Mouse (Mus musculus): Measurements from ENCODE around the gene Wfdc15a. TPM values are rescaled to one million over a fixed set of nuclear protein-coding genes. Genes with fewer than 3 reads are reported as not detected.

The Wfdc15a gene
- total and polyA plus RNA-seq, 3 experiments, result not detected

DNA sequence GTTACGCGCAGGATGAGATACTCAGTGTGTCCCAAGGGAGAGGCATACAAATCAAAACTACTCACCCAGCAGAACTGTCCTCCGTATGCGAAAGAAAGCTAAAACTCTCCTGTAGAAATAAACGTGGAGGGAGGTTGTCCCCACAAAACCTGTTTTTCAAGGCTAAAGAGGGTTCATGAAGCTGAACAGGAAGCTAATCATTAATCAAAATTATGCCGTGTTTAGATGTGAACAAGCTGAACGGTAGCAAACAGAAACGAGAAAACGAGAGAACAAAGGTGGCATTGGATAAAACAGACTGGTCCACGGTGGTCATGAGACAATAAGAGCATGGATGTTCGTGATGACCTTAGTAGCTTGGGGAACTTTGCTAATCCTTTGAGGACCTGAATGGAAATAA, 21.6 kb upstream of the Wfdc15a start, which contains the start of gene Wfdc15b:
Gene Wfdc15b, minus strand, starts transcription at position 139 of the 400 bp plus-strand sequence.
- in situ Hi-C loops (cut with MboI; ENCODE audit: low pct_ligation_motif_present, low pct_unique_long_range_greater_than_20kb, low sequenced_read_pairs), result no loop called here
- H3K36me3 ChIP-seq (replicated peaks in 1 of 2; ENCODE audit: control insufficient read depth in 1 of 2, insufficient read depth in 1 of 2, low read length in 1 of 2), result no peaks in the 10 kb centered on the region

DNA sequence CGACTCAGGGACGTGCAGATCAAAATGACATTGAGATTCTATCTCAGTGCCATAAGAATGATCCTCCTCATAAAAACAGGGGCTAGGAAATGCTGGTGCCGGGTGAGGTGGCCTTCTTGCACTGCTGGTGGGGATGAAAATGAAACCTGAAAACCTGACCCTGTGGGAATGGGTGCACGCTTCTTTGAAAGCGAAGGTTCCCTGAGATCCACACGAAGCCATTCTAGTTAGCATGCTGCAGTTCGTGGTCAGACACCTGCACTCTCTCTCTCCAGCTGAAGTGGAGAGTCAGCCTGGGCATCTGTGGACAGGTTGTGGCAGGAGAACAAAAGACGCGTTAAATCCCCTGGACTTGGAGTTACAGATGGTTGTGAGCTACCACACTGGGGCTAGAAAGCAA, 19.4 kb upstream of the Wfdc15a start:
- H3K27ac ChIP-seq (ENCODE audit: insufficient read depth, low read depth), result no peak overlapping the region
- no peaks in the 10 kb centered on the region for H3K9me3 ChIP-seq (replicated peaks; ENCODE audit: low read length)
- peak; percentile 13 for DNase-seq (ENCODE audit: extremely low read depth)
- H3K79me2 ChIP-seq (replicated peaks; ENCODE audit: control insufficient read depth, extremely low read depth, insufficient read depth, poor library complexity, severe bottlenecking), result no peaks in the 10 kb centered on the region
- no peak overlapping the region for H3K4me3 ChIP-seq (replicated peaks in 1 of 3; ENCODE audit: low read depth in 2 of 3, low read length in 2 of 3, poor library complexity in 1 of 3)
- no peaks in the 10 kb centered on the region for H3K36me3 ChIP-seq (replicated peaks in 1 of 2; ENCODE audit: control insufficient read depth in 1 of 2, insufficient read depth in 1 of 2, low read length in 1 of 2)
- peaks cover 2 to 27% of the 10 kb centered on the region in 2 experiments for H3K4me1 ChIP-seq (ENCODE audit: control insufficient read depth in 1 of 2, insufficient read depth in 2 of 2)
- H3K9ac ChIP-seq (ENCODE audit: insufficient read depth, low read depth), result no peak overlapping the region
- TF ChIP-seq BHLHE40 (IDR thresholded peaks at IDR 0.05; ENCODE audit: low read depth, low read length), result peak; percentile 64
- no peak for TF ChIP-seq SIN3A (IDR thresholded peaks at IDR 0.05; ENCODE audit: low read length)
- TF ChIP-seq ZMIZ1 (IDR thresholded peaks at IDR 0.05; ENCODE audit: low read depth, low read length), result no peak
- no peak for TF ChIP-seq NRF1 (IDR thresholded peaks at IDR 0.05; ENCODE audit: low read depth, low read length)
- TF ChIP-seq TCF12 (IDR thresholded peaks at IDR 0.05; ENCODE audit: low read depth, low read length), result peak; percentile 57; the same call in 1 of the 2 replicates
- no peak for TF ChIP-seq CHD2 (IDR thresholded peaks at IDR 0.05; ENCODE audit: low read length)
- TF ChIP-seq PAX5 (IDR thresholded peaks at IDR 0.05; ENCODE audit: low read length), result no peak
- no peak for TF ChIP-seq IRF4 (IDR thresholded peaks at IDR 0.05; ENCODE audit: low read depth, low read length)
- TF ChIP-seq MAFK (IDR thresholded peaks at IDR 0.05; ENCODE audit: insufficient replicate concordance, low read length), result no peak
- no peak for TF ChIP-seq ZNF384 (IDR thresholded peaks at IDR 0.05; ENCODE audit: low read depth, low read length)
- TF ChIP-seq UBTF (IDR thresholded peaks at IDR 0.05; ENCODE audit: low read depth, low read length), result no peak
- 0 out of 2 replicates have a peak, but pooled peaks have one; percentile 16 for TF ChIP-seq MAX (IDR thresholded peaks at IDR 0.05; ENCODE audit: low read length)
- TF ChIP-seq JUN (IDR thresholded peaks at IDR 0.05; ENCODE audit: insufficient read depth, low read depth, low read length), result no peak
- TF ChIP-seq TBP (conservative IDR thresholded peaks at IDR 0.05; ENCODE audit: low read depth, low read length), result no peak
- no peak for TF ChIP-seq POLR2A (IDR thresholded peaks at IDR 0.05; ENCODE audit: low read depth, low read length)
- no peak for TF ChIP-seq EP300 (IDR thresholded peaks at IDR 0.05; ENCODE audit: low read length)
- no peak for TF ChIP-seq CTCF (conservative IDR thresholded peaks at IDR 0.05 in 1 of 2, IDR thresholded peaks at IDR 0.05 in 1 of 2; ENCODE audit: low read depth in 2 of 2, low read length in 2 of 2)
- H3K27me3 ChIP-seq (replicated peaks), result no peaks in the 10 kb centered on the region
- dilution Hi-C loops (cut with MboI; ENCODE audit: extremely low pct_ligation_motif_present, extremely low pct_unique_long_range_greater_than_20kb, low sequenced_read_pairs), result no loop called here
- in situ Hi-C loops (cut with MboI; ENCODE audit: low pct_ligation_motif_present, low pct_unique_long_range_greater_than_20kb, low sequenced_read_pairs), result no loop called here
- H3K4me2 ChIP-seq (ENCODE audit: insufficient read depth, low read depth, poor library complexity, severe bottlenecking), result peak overlapping the region; percentile 24

More for the DNA sequence above, 21.6 kb upstream of the Wfdc15a start, which contains the start of gene Wfdc15b:
- no peak within 1 kb of the TSS; the same call in 1 of the 2 replicates for H3K4me2 ChIP-seq (ENCODE audit: insufficient read depth, low read depth, poor library complexity, severe bottlenecking)
- no peaks in the 10 kb centered on the region for H3K9me3 ChIP-seq (replicated peaks; ENCODE audit: low read length)
- no peak for DNase-seq (ENCODE audit: extremely low read depth)
- H3K9ac ChIP-seq (ENCODE audit: insufficient read depth, low read depth), result no peak within 1 kb of the TSS
- peaks cover 2 to 27% of the 10 kb centered on the region in 2 experiments for H3K4me1 ChIP-seq (ENCODE audit: control insufficient read depth in 1 of 2, insufficient read depth in 2 of 2)
- TF ChIP-seq CTCF (conservative IDR thresholded peaks at IDR 0.05 in 1 of 2, IDR thresholded peaks at IDR 0.05 in 1 of 2; ENCODE audit: low read depth in 2 of 2, low read length in 2 of 2) (no peak), CHD2 (IDR thresholded peaks at IDR 0.05; ENCODE audit: low read length) (no peak), MEF2A (IDR thresholded peaks at IDR 0.05; ENCODE audit: borderline replicate concordance, low read depth, low read length) (no peak), MAZ (IDR thresholded peaks at IDR 0.05; ENCODE audit: low read depth, low read length) (no peak), UBTF (IDR thresholded peaks at IDR 0.05; ENCODE audit: low read depth, low read length) (no peak), MXI1 (IDR thresholded peaks at IDR 0.05; ENCODE audit: low read depth, low read length) (no peak), ETS1 (conservative IDR thresholded peaks at IDR 0.05; ENCODE audit: low read depth, low read length) (no peak), POLR2AphosphoS2 (IDR thresholded peaks at IDR 0.05; ENCODE audit: low read depth, low read length) (no peak), NRF1 (IDR thresholded peaks at IDR 0.05; ENCODE audit: low read depth, low read length) (no peak), RAD21 (IDR thresholded peaks at IDR 0.05; ENCODE audit: low read depth, low read length) (no peak), MAX (IDR thresholded peaks at IDR 0.05; ENCODE audit: low read length) (no peak), NELFE (IDR thresholded peaks at IDR 0.05; ENCODE audit: low read depth, low read length) (no peak), EP300 (IDR thresholded peaks at IDR 0.05; ENCODE audit: low read length) (no peak), USF2 (conservative IDR thresholded peaks at IDR 0.05; ENCODE audit: low read depth, low read length) (no peak), GABPA (IDR thresholded peaks at IDR 0.05; ENCODE audit: insufficient replicate concordance, low read depth, low read length) (no peak)
- H3K27ac ChIP-seq (ENCODE audit: insufficient read depth, low read depth), result no peak within 1 kb of the TSS
- H3K4me3 ChIP-seq (replicated peaks in 1 of 3; ENCODE audit: low read depth in 2 of 3, low read length in 2 of 3, poor library complexity in 1 of 3), result no peak within 1 kb of the TSS
- H3K27me3 ChIP-seq (replicated peaks), result no peaks in the 10 kb centered on the region
- no peaks in the 10 kb centered on the region for H3K79me2 ChIP-seq (replicated peaks; ENCODE audit: control insufficient read depth, extremely low read depth, insufficient read depth, poor library complexity, severe bottlenecking)
- dilution Hi-C loops (cut with MboI; ENCODE audit: extremely low pct_ligation_motif_present, extremely low pct_unique_long_range_greater_than_20kb, low sequenced_read_pairs), result no loop called here

Measured in CH12.LX (cell line).